In genomic region chr11:105123986-105124385, GRCm38 (mm10) we compare ENCODE assay signal across 9 mouse cellular contexts. TPM values are rescaled to one million over a fixed set of nuclear protein-coding genes. Genes with fewer than 3 reads are reported as not detected.
DNase-seq lines count a peak whose midpoint lies in the region; ATAC-seq and TF ChIP-seq lines count a peak whose summit lies in the region.
"Had no signal": no experiment of that assay in that cellular context is flagged by ENCODE, and none has a peak within 500 bp of the region (broad histone marks: within the 10 kb centered on the region; RNA-seq: fewer than 3 reads in every experiment).

No protein-coding gene starts in this region.

- H3K27ac ChIP-seq in cerebellum, adult 2 months (ENCODE audit: insufficient read depth, low read length): no peak overlapping the region
- no peak overlapping the region for H3K27ac ChIP-seq in bone marrow, adult 2 months (ENCODE audit: control insufficient read depth, insufficient read depth, low read depth, low read length, poor library complexity)
- H3K27ac ChIP-seq in limb, embryonic 11.5 days (replicated peaks; ENCODE audit: low read depth, low read length): no peak overlapping the region

- no peaks in the 10 kb centered on the region for H3K9me3 ChIP-seq in limb, embryonic 11.5 days (ENCODE audit: control insufficient read depth, low read length)

- TF ChIP-seq POLR2A in cerebellum, adult 2 months (IDR thresholded peaks at IDR 0.05; ENCODE audit: borderline replicate concordance, insufficient read depth, low read length): no peak
- no peak for TF ChIP-seq POLR2A in bone marrow, adult 2 months (IDR thresholded peaks at IDR 0.05; ENCODE audit: borderline replicate concordance, control insufficient read depth, low read depth, low read length)

- H3K9ac ChIP-seq in limb, embryonic 11.5 days (ENCODE audit: low read length): no peak overlapping the region

- H3K4me3 ChIP-seq in cerebellum, adult 2 months (replicated peaks; ENCODE audit: insufficient read depth, low read depth, low read length): no peak overlapping the region
- no peak overlapping the region for H3K4me3 ChIP-seq in bone marrow, adult 2 months (replicated peaks; ENCODE audit: control insufficient read depth, low read depth, low read length)
- H3K4me3 ChIP-seq in limb, embryonic 11.5 days (ENCODE audit: low read depth, low read length): no peak overlapping the region

- H3K27me3 ChIP-seq in cerebellum, adult 2 months (ENCODE audit: control insufficient read depth, insufficient read depth, low read length): no peaks in the 10 kb centered on the region
- H3K27me3 ChIP-seq in limb, embryonic 11.5 days (ENCODE audit: control insufficient read depth, insufficient read depth, low read length): no peaks in the 10 kb centered on the region

- H3K4me1 ChIP-seq in cerebellum, adult 2 months (ENCODE audit: control insufficient read depth, insufficient read depth, low read length): peaks cover 7% of the 10 kb centered on the region; the same call in 1 of the 2 replicates
- no peaks in the 10 kb centered on the region; the same call in 1 of the 2 replicates for H3K4me1 ChIP-seq in bone marrow, adult 2 months (ENCODE audit: control insufficient read depth, insufficient read depth, low read length)
- peaks cover 9% of the 10 kb centered on the region for H3K4me1 ChIP-seq in limb, embryonic 11.5 days (ENCODE audit: control insufficient read depth, insufficient read depth, low read length)

- H3K4me2 ChIP-seq in limb, embryonic 11.5 days (ENCODE audit: low read depth, severe bottlenecking): no peak overlapping the region

- no peaks in the 10 kb centered on the region; the same call in 1 of the 2 replicates for H3K36me3 ChIP-seq in limb, embryonic 11.5 days (ENCODE audit: control insufficient read depth, insufficient read depth, low read length)

- no peak for ATAC-seq in limb, embryonic 11.5 days (ENCODE audit: insufficient number of reproducible peaks, low FRiP score, low TSS enrichment, low read depth)
- 0 out of 2 replicates have a peak, but pooled peaks have one; percentile 31 for ATAC-seq in monocyte, adult 5-6 weeks (replicated peaks; ENCODE audit: insufficient number of reproducible peaks, low FRiP score, low TSS enrichment, poor library complexity, severe bottlenecking)

- peak; percentile 3 to 6 for DNase-seq in cerebellum, postnatal 36 days
- no peak for DNase-seq in cerebellum, adult 2 months
- DNase-seq in B cell, adult 2 months: peak; percentile 60 to 62
- peak; percentile 9 to 22 for DNase-seq in heart, adult 9 months (ENCODE audit: low spot score in 2 of 2)
- peak; percentile 63 for DNase-seq in limb, embryonic 11.5 days (ENCODE audit: low spot score)
- DNase-seq in thymus, postnatal 14 days: peak; percentile 55

- 4% methylated on average over 9 of the region's 9 CpGs for WGBS in cerebellum, adult 2 months
- WGBS in bone marrow, adult 2 months: 6% methylated on average over 9 of the region's 9 CpGs
- 8% methylated on average over 9 of the region's 9 CpGs for WGBS in limb, embryonic 11.5 days

- no peak for TF ChIP-seq CTCF in cerebellum, adult 2 months (IDR thresholded peaks at IDR 0.05; ENCODE audit: borderline replicate concordance, insufficient read depth, low read depth, low read length)
- peak; percentile 27; the same call in 1 of the 2 replicates for TF ChIP-seq CTCF in bone marrow, adult 2 months (IDR thresholded peaks at IDR 0.05; ENCODE audit: control insufficient read depth, insufficient read depth, low read length)

RNA-seq across cellular contexts. Expression of gene Mettl2, which starts 2.2 kb away (rescaled TPM):
- 26.2 and 27.9 TPM in 2 replicates for polyA plus RNA-seq in cerebellum, adult 2 months (2012; rRNA removed)
- 3.3 and 4.5 TPM in 2 replicates for polyA plus RNA-seq in bone marrow, adult 2 months (2011; ENCODE audit: insufficient read depth, insufficient read length, low replicate concordance, missing spikeins)
- polyA plus RNA-seq in limb, embryonic 11.5 days (2014; fragmentation: Nextera tagmentation; extraction: Ambion mirVana): 49.8 and 58.5 TPM in 2 replicates
- total RNA-seq in monocyte, adult 5-6 weeks (2017): 10.0 to 17.4 TPM (median 12.2 TPM) in 3 replicates

RNA-seq across cellular contexts. Expression of gene Gm10842, which starts 22.7 kb away (rescaled TPM):
- polyA plus RNA-seq in cerebellum, adult 2 months (2012; rRNA removed): not detected in 2 replicates
- polyA plus RNA-seq in bone marrow, adult 2 months (2011; ENCODE audit: insufficient read depth, insufficient read length, low replicate concordance, missing spikeins): not detected in 2 replicates
- polyA plus RNA-seq in limb, embryonic 11.5 days (2014; fragmentation: Nextera tagmentation; extraction: Ambion mirVana): not detected in 2 replicates
- total RNA-seq in monocyte, adult 5-6 weeks (2017): not detected in 3 replicates
- total RNA-seq: adrenal gland, postnatal 4 days had no signal

RNA-seq across cellular contexts. Expression of gene Tlk2, which starts 54.6 kb away (rescaled TPM):
- 44.6 and 48.7 TPM in 2 replicates for polyA plus RNA-seq in cerebellum, adult 2 months (2012; rRNA removed)
- polyA plus RNA-seq in bone marrow, adult 2 months (2011; ENCODE audit: insufficient read depth, insufficient read length, low replicate concordance, missing spikeins): 25.7 and 33.3 TPM in 2 replicates
- polyA plus RNA-seq in limb, embryonic 11.5 days (2014; fragmentation: Nextera tagmentation; extraction: Ambion mirVana): 29.9 and 30.1 TPM in 2 replicates
- total RNA-seq in monocyte, adult 5-6 weeks (2017): 121 to 139 TPM (median 122 TPM) in 3 replicates

Comparison
In these comparisons a context has a peak if more than half of its experiments do, and no peak if none do; other contexts are left out.
1. DNase-seq: peak in cerebellum, postnatal 36 days (2 of 2), B cell, adult 2 months (2 of 2), heart, adult 9 months (2 of 2), limb, embryonic 11.5 days (single experiment) and thymus, postnatal 14 days (single experiment); none in cerebellum, adult 2 months (0 of 2).